Comparison of ENCODE assay signal across 10 mouse cellular contexts in genomic region chr11:103910993-103911585, GRCm38 (mm10). TPM values are rescaled to one million over a fixed set of nuclear protein-coding genes. Genes with fewer than 3 reads are reported as not detected.
DNase-seq lines count a peak whose midpoint lies in the region; ATAC-seq and TF ChIP-seq lines count a peak whose summit lies in the region.
"Had no signal": no experiment of that assay in that cellular context is flagged by ENCODE, and none has a peak within 500 bp of the region (broad histone marks: within the 10 kb centered on the region; RNA-seq: fewer than 3 reads in every experiment).

No protein-coding gene starts in this region.

- DNase-seq in cerebellum, adult 9-10 months = peak; percentile 75
- no peak for DNase-seq in cerebellum, adult 8-10 months
- peak; percentile 35 for DNase-seq in left cerebral cortex, adult 11 months (ENCODE audit: low spot score)
- no peak for DNase-seq in left cerebral cortex, adult 18-20 months (ENCODE audit: low spot score in 2 of 2)
- peak; percentile 7 for DNase-seq in Patski (ENCODE audit: low read depth, low spot score)
- DNase-seq in lung, postnatal 10 days = peak; percentile 29
- DNase-seq in natural killer cell, adult 2 months (ENCODE audit: low spot score in 2 of 2) = no peak
- no peak for DNase-seq in cerebellum, postnatal 36 days
- DNase-seq: liver, embryonic 13.5 days had no signal

- no peaks in the 10 kb centered on the region for H3K27me3 ChIP-seq in Patski
- H3K27me3 ChIP-seq: embryonic facial prominence, embryonic 12.5 days; liver, embryonic 13.5 days had no signal

- peak; percentile 51 for TF ChIP-seq CTCF in Patski (IDR thresholded peaks at IDR 0.05)

- CTCF ChIA-PET in Patski (lab: Charles Lee) = interaction anchor here (0.7 to 1.9 kb wide), 4 partner anchors 57 to 152 kb away, joined by 3 to 16 read pairs (median 10); no protein-coding TSS in a partner anchor

- POLR2A ChIA-PET in Patski (lab: Charles Lee) = interaction anchor here (1.4 kb wide), 1 partner anchor 147 kb away, joined by 3 read pairs; no protein-coding TSS in a partner anchor

- ATAC-seq in Patski = no peak

- in situ Hi-C loops in Patski (cut with MboI; ENCODE audit: low pct_unique_long_range_greater_than_20kb) = loop anchor here (5.0 kb wide), 2 partner anchors 149 to 269 kb away; no protein-coding TSS in a partner anchor

RNA-seq across cellular contexts. Expression of gene Nsf, which starts 42.8 kb away (rescaled TPM):
- 1,000 to 10,000 TPM; 1,028 to 1,036 TPM for total RNA-seq in left cerebral cortex, adult 18-20 months (2021)
- 26.3 TPM for polyA plus RNA-seq in Patski (2021)

RNA-seq across cellular contexts. Expression of gene Arf2, which starts 55.5 kb away (rescaled TPM):
- total RNA-seq in left cerebral cortex, adult 18-20 months (2021) = 10 to 100 TPM; 53.2 to 57.6 TPM
- polyA plus RNA-seq in Patski (2021) = 35.9 TPM

Comparison
In these comparisons a context has a peak if more than half of its experiments do, and no peak if none do; other contexts are left out.
1. DNase-seq: peak in cerebellum, adult 9-10 months (single experiment), left cerebral cortex, adult 11 months (single experiment), Patski (single experiment) and lung, postnatal 10 days (single experiment); none in cerebellum, adult 8-10 months (single experiment), left cerebral cortex, adult 18-20 months (0 of 2), natural killer cell, adult 2 months (0 of 2) and cerebellum, postnatal 36 days (0 of 2).